Mouse (Mus musculus): ENCODE measurements at regions not wholly inside any gene's neighbourhood (a gene's known extent, or its start where the extent isn't known, plus 50 kb on each side); places are given as distances from the start of the nearest gene placed in this dataset.
"Not testable (repeated sequence)": the region's sequence is repeated elsewhere in the genome, so short reads cannot be mapped to it uniquely, and the experiment has no call there.

DNA sequence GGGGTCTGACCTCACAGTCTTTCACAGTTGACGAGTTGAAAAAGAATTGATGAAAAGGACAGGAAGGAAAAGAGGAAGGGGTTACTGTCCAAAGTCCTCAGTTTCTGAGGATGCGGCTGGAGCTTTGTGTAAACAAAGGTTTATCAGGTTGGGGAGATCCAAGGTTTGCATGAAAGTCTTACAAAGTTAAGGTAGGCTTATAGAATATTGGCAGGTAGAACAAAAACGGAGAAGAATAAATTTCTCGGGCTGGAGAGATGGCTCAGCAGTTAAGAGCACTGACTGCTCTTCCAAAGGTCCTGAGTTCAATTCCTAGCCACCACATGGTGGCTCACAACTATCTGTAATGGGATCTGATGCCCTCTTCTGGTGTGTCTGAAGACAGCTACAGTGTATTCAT lies 60.9 kb upstream of the Acpp start:
- not testable (repeated sequence) for DNase-seq (ENCODE audit: low read depth)

DNA sequence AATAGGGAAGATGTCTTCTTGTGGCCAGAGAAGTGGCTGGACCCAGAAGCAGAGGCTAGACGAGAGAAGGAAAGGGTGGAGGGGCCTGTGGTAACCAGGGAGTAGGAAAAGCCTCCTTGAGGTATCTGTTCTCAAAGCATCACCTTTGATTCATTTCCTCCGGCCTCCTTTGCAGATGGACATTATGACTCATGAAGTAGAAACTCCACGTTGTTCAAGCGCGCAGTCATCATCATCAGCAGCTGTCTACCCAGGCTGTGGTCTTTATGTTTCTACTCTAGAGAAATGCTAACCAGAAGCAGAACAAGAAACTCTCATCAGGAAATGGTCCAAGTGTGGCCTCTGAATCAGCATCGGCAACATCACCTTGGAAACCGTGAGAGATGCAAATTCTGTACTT lies 50.3 kb upstream of the Acpp start:
- DNase-seq (ENCODE audit: low read depth): no peak
